Mouse (Mus musculus) hindlimb bud, embryonic 11.5 days (tissue): Measurements from ENCODE around the gene Nepro.

ENCODE experiments used
- DNase-seq: peaks from one replicate; pipeline ENCODE4 v3.0.0-alpha.2; 2012; ENCODE audit warnings: low read depth, low spot score; ENCODE audit errors: extremely low spot score

Gene Nepro

DNA sequence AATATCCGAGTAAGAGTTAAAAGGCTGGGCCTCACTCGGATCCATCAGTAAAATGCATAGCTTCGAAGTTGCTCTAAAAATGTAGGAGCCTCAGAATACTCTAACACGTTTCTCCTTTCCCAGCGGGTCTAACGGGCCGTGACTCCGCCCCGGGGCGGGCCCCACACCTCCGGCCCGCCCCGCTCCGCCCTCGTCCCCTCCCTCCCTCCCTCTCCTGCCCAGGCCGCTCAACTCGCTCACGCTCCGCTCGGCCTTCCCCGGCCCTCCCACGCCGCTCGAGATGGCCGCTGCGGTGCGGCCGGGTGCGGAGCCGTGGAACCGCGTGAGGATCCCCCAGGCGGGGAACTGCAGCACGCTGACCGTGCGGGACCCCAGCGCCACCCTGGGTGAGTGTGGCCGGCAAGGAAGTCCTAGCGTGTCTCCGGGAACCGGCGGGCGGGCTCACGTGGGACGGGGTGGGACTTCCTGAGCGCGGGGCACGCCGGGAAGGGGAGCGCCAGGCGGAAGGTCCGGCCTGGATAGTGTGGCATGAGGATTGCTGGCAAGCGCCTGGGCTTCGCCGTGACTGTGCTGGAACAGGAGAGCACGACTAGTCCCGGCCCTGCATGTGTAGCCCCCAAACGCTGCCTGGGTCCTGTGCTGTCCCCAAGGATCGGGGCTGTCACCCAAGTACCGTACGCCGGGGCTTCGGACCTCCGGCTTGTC is at the start of gene Nepro:
Gene Nepro (plus strand): TSS at position 219 of the 705 bp plus-strand sequence.
- peak; percentile 64 for DNase-seq

- no peak for DNase-seq
Observed at GRCm38 (mm10) chr16:44676357-44676756, 47.7 kb upstream of the Nepro start.

DNA sequence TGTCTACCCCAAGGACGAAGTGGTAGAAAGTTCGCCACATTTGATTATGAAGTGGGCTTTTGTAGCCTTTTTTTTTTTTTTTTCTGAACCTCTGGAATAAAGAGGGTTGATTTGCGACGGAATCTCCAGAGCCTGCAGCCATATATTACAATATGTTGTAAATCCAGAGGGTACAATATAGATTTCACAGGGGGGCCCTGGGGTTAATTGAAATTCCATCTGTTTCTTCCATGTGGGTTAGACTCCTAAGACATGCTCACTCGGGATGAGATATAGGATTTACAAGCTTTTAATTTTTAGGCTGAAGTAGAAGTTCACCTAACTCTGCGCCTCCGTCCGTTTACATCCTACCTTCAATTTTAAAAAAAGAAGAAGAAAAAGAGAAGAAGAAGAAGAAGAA is 45.0 kb upstream of the Nepro start:
- no peak for DNase-seq

DNA sequence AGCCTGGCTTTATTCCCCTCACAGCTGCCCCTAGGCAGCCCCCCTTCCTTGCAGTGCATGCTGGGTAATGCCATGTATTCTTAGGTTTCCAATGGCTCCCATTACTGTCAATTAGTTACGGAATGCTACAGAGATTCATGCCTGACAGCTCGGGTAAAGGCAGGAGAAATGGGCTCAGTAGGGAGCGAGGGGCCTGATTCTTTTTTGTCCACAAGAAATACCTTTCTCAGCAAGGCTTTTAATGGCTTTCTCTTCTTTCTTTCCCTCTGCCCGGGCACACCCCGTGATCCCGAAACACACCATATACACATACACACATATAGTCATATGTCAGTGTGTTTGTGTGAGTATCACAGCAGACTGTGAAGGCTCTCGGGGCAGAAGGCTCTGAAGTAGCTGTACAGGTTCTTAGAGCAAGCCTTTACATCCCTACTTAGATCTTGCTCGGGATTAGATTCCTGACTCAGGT is 44.6 kb upstream of the Nepro start:
- DNase-seq: no peak

GRCm38 (mm10) chr16:44680756-44681498 is 43.2 kb upstream of the Nepro start:
- no peak for DNase-seq

DNA sequence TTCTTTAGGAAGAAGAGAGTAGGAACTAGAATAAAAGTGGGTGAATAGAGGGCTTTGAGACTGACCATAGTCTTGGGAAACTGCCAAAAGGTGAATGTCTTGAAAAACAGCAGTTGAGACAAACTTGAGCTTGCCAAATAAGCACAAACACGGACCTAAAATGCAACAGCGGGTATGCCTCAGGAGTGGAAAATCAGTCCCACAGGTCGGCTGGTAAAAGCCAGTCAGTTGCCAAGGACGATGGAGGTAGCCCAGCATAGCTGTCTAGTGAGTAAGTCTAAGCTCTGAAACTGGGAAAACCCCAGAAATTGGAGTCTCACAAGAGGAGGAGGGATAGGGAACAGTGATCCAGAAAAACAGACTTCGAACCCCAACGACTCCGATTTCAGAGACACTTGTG is 39.5 kb upstream of the Nepro start:
- DNase-seq: no peak

GRCm38 (mm10) chr16:44685401-44685800 is 38.7 kb upstream of the Nepro start:
- DNase-seq: no peak

GRCm38 (mm10) chr16:44686991-44687718 is 36.9 kb upstream of the Nepro start:
- no peak for DNase-seq

DNA sequence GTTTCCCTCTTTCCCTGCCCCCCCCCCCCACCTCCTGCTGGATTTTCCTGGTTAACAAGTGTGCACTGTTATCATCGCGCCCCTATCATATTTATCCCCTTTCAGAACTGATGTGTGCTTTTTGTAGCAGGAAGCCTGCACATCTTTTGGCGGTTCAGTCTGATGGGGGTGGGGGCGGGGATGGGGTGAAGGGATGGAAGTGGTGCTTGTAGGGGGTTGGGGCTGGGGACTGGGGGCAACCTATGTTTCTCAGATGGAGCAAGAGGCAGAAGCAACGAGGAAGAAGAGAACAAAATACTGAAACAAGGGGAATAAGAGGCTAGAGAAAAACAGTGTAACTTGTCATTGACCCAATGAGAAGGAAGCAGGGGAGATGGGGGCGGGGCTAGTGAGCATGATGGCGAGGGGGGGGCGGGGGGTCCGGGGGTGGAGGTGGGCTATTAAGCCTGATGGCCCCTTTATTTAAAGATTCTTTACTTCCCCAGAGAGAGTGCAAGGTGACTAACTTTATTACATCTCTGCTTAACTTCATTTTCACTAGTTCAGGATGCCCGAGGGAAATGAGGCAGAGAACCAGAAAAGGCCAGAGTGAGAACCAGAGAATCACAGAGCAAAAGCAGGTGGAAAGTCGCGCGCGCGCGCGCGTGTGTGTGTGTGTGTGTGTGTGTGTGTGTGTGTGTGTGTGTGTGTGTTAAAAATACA is 36.2 kb upstream of the Nepro start:
- DNase-seq: no peak

- no peak for DNase-seq
Observed at GRCm38 (mm10) chr16:44688507-44688906, 35.6 kb upstream of the Nepro start.

GRCm38 (mm10) chr16:44690501-44690900 is 33.6 kb upstream of the Nepro start:
- DNase-seq: no peak

DNA sequence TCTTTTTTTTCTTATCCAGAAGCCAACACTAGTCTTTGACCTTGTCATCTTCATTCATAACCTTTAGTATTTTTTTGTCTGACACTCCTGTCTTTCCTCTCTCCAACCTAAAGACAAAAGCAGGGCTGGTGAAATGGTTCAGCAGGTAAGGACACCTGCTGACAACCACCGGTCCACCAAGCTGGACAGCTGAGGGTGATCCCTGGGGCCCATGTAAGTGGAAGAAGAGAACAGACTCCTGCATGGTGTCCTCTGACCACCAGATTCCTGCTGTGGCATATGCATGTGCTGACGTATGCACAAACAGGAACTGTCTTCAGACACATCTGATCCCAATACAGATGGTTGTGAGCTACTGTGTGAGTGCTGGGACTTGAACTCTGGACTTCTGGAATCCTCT is 33.0 kb upstream of the Nepro start:
- DNase-seq: no peak

- DNase-seq: no peak
Observed at GRCm38 (mm10) chr16:44691561-44692141, 32.5 kb upstream of the Nepro start.

- no peak for DNase-seq
Observed at GRCm38 (mm10) chr16:44692541-44692940, 31.6 kb upstream of the Nepro start.

DNA sequence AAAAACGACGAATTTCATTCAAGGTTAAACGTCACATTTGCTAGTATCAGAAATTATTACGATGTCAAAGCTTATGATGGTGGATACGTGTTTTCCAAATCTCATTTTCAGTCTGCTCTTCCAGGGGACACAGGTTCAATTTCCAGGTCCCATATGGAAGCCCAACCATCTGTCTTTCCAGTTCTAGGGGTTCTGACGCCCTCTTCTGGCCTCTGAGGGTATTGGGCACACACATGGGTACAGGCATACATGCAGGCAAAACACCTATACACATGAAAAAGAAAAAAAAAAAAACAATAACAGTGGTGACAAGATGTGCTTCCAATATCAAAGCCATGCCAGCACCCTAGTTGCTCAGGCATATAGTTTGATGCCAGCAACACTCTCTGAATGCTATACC is 30.4 kb upstream of the Nepro start:
- DNase-seq: no peak

GRCm38 (mm10) chr16:44695214-44695858 is 28.8 kb upstream of the Nepro start:
- no peak for DNase-seq

- DNase-seq: no peak
Observed at GRCm38 (mm10) chr16:44695859-44696620, 28.1 kb upstream of the Nepro start.

- no peak for DNase-seq
Observed at GRCm38 (mm10) chr16:44697473-44698205, 26.5 kb upstream of the Nepro start.

DNA sequence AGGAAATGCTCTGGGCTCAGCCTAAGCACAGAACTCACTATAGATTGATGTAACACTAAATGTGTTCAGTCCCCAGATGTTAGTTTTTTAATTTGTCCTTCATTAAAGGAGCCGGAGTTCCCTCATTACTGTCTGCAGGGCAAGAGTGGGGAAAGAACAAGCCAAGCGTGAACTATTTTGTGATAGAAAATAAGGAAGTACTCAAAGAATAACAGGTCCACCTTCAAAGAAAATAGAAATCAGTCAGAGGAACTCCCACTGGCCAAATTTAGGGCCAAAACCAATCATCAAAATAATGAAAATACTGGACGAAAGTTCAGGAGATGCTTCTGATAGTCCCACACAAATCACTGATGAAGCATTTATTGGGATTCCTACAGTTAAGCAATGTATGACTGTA is 22.9 kb upstream of the Nepro start:
- DNase-seq: no peak
